Mouse (Mus musculus) heart, embryonic 13.5 days (tissue): ENCODE results near the gene Rgs18. TPM values are rescaled to one million over a fixed set of nuclear protein-coding genes. Genes with fewer than 3 reads are reported as not detected.

Source experiments
- ATAC-seq: fragments of 200-750 bp; cut with Nextera tagmentation; 2 replicates; pipeline ENCODE4 v1.8.0; 2017; ENCODE audit warnings: moderate TSS enrichment; ENCODE audit not compliant: insufficient number of reproducible peaks, low FRiP score, low TSS enrichment; ENCODE audit errors: extremely low read depth
- H3K27ac ChIP-seq: fragments of 300-500 bp; sonication (generic); replicated peaks from 2 replicates; pipeline ENCODE4 v1.5.1; 2015; ENCODE audit warnings: moderate library complexity, mild to moderate bottlenecking, inconsistent platforms
- H3K27me3 ChIP-seq: fragments of 300-500 bp; sonication (generic); replicated peaks from 2 replicates; pipeline ENCODE4 v1.6.1; 2015; ENCODE audit warnings: mild to moderate bottlenecking, inconsistent platforms
- H3K36me3 ChIP-seq: fragments of 300-500 bp; sonication (generic); 2 replicates; pipeline ENCODE4 v1.6.1; 2015; ENCODE audit warnings: mild to moderate bottlenecking, inconsistent platforms
- H3K4me1 ChIP-seq: fragments of 300-500 bp; sonication (generic); 2 replicates; pipeline ENCODE4 v1.6.1; 2015; ENCODE audit warnings: inconsistent platforms
- H3K4me2 ChIP-seq: fragments of 300-500 bp; sonication (generic); 2 replicates; pipeline ENCODE4 v1.6.1; 2015; ENCODE audit warnings: inconsistent platforms, mild to moderate bottlenecking, moderate library complexity
- H3K4me3 ChIP-seq: fragments of 300-500 bp; sonication (generic); 2 replicates; pipeline ENCODE4 v1.5.1; 2015; ENCODE audit warnings: moderate library complexity, mild to moderate bottlenecking, inconsistent platforms
- H3K9ac ChIP-seq: fragments of 300-500 bp; sonication (generic); 2 replicates; pipeline ENCODE4 v1.6.1; 2015; ENCODE audit warnings: inconsistent platforms, mild to moderate bottlenecking, moderate library complexity
- H3K9me3 ChIP-seq: fragments of 300-500 bp; sonication (generic); 2 replicates; pipeline ENCODE4 v1.6.1; 2016; ENCODE audit warnings: inconsistent platforms
- WGBS: fragments of 180-500 bp; shearing (Covaris S2); methylation state at CpG from one replicate; pipeline ENCODE4 v1.1.7; 2015; ENCODE audit warnings: mixed read lengths; 5-methylcytosine and 5-hydroxymethylcytosine counted together
- polyA plus RNA-seq: library from polyadenylated mRNA; unstranded; fragments of >200 nt; fragmentation: Nextera tagmentation; extraction: Ambion mirVana; gene quantifications from 2 replicates; pipeline ENCODE4 v1.2.1, GENCODE M21; 2015

The Rgs18 gene
- polyA plus RNA-seq: 0.68 and 0.71 TPM in 2 replicates

GRCm38 (mm10) chr1:144775331-144775730, at the start of gene Rgs18:
Gene Rgs18 (minus strand): TSS chr1:144775435.
- H3K4me3 ChIP-seq: no peak within 1 kb of the TSS
- no peaks in the 10 kb centered on the region for H3K4me1 ChIP-seq
- no peak within 1 kb of the TSS for H3K9ac ChIP-seq
- no peaks in the 10 kb centered on the region for H3K36me3 ChIP-seq
- WGBS: 72% methylated on average over 5 of the region's 5 CpGs
- no peak for ATAC-seq
- no peak within 1 kb of the TSS for H3K27ac ChIP-seq
- H3K9me3 ChIP-seq: no peaks in the 10 kb centered on the region
- no peak within 1 kb of the TSS for H3K4me2 ChIP-seq
- H3K27me3 ChIP-seq: no peaks in the 10 kb centered on the region

- Histone ChIP-seq H3K27me3 (no peaks in the 10 kb centered on the region), H3K9me3 (no peaks in the 10 kb centered on the region), H3K4me2 (no peak overlapping the region), H3K27ac (no peak overlapping the region), H3K4me1 (no peaks in the 10 kb centered on the region), H3K9ac (no peak overlapping the region), H3K4me3 (no peak overlapping the region), H3K36me3 (no peaks in the 10 kb centered on the region)
- ATAC-seq: no peak
- WGBS: 67% methylated on average over 1 of the region's 1 CpGs
Measured at GRCm38 (mm10) chr1:144774394-144774793, 841 bp downstream of the Rgs18 start.

GRCm38 (mm10) chr1:144766218-144766617, 9.0 kb downstream of the Rgs18 start:
- WGBS: 46% methylated on average over 2 of the region's 2 CpGs
- no peak overlapping the region for H3K4me3 ChIP-seq
- ATAC-seq: no peak

GRCm38 (mm10) chr1:144760792-144761191, 14.4 kb downstream of the Rgs18 start:
- no peak overlapping the region for H3K4me2 ChIP-seq
- H3K4me1 ChIP-seq: no peaks in the 10 kb centered on the region
- no peak overlapping the region for H3K9ac ChIP-seq
- no peak overlapping the region for H3K27ac ChIP-seq
- no peak for ATAC-seq
- H3K36me3 ChIP-seq: no peaks in the 10 kb centered on the region
- no peaks in the 10 kb centered on the region for H3K9me3 ChIP-seq
- WGBS: 80% methylated on average over 3 of the region's 3 CpGs
- no peaks in the 10 kb centered on the region for H3K27me3 ChIP-seq
- no peak overlapping the region for H3K4me3 ChIP-seq

More at GRCm38 (mm10) chr1:144766218-144766617, 9.0 kb downstream of the Rgs18 start:
- no peaks in the 10 kb centered on the region for H3K9me3 ChIP-seq
- no peak overlapping the region for H3K4me2 ChIP-seq
- H3K36me3 ChIP-seq: no peaks in the 10 kb centered on the region
- H3K4me1 ChIP-seq: no peaks in the 10 kb centered on the region
- no peaks in the 10 kb centered on the region for H3K27me3 ChIP-seq
- no peak overlapping the region for H3K27ac ChIP-seq
- no peak overlapping the region for H3K9ac ChIP-seq

GRCm38 (mm10) chr1:144750763-144751162, 24.5 kb downstream of the Rgs18 start:
- H3K27me3 ChIP-seq: no peaks in the 10 kb centered on the region
- no peak overlapping the region for H3K4me2 ChIP-seq
- H3K9me3 ChIP-seq: no peaks in the 10 kb centered on the region
- no peak overlapping the region for H3K4me3 ChIP-seq
- H3K4me1 ChIP-seq: no peaks in the 10 kb centered on the region
- 64% methylated on average over 3 of the region's 3 CpGs for WGBS
- no peaks in the 10 kb centered on the region for H3K36me3 ChIP-seq
- no peak for ATAC-seq
- no peak overlapping the region for H3K27ac ChIP-seq
- no peak overlapping the region for H3K9ac ChIP-seq

- Histone ChIP-seq H3K27ac (no peak overlapping the region), H3K9me3 (no peaks in the 10 kb centered on the region), H3K4me1 (no peaks in the 10 kb centered on the region), H3K4me3 (no peak overlapping the region), H3K36me3 (no peaks in the 10 kb centered on the region), H3K4me2 (no peak overlapping the region), H3K9ac (no peak overlapping the region), H3K27me3 (no peaks in the 10 kb centered on the region)
- 81% methylated on average over 1 of the region's 1 CpGs for WGBS
- ATAC-seq: no peak
Measured at GRCm38 (mm10) chr1:144746182-144746581, 29.1 kb downstream of the Rgs18 start.

- Histone ChIP-seq H3K9ac (no peak overlapping the region), H3K27me3 (no peaks in the 10 kb centered on the region), H3K4me3 (no peak overlapping the region), H3K4me1 (no peaks in the 10 kb centered on the region), H3K36me3 (no peaks in the 10 kb centered on the region), H3K4me2 (no peak overlapping the region), H3K9me3 (no peaks in the 10 kb centered on the region), H3K27ac (no peak overlapping the region)
- WGBS: 74% methylated on average over 6 of the region's 6 CpGs
- ATAC-seq: no peak
Measured at GRCm38 (mm10) chr1:144737739-144738138, 37.5 kb downstream of the Rgs18 start.

- Histone ChIP-seq H3K9me3 (no peaks in the 10 kb centered on the region), H3K4me1 (no peaks in the 10 kb centered on the region), H3K27ac (no peak overlapping the region), H3K4me3 (no peak overlapping the region), H3K4me2 (no peak overlapping the region), H3K36me3 (no peaks in the 10 kb centered on the region), H3K27me3 (no peaks in the 10 kb centered on the region), H3K9ac (no peak overlapping the region)
- no peak for ATAC-seq
- WGBS: 66% methylated on average over 4 of the region's 4 CpGs
Measured at GRCm38 (mm10) chr1:144720736-144721135, 54.5 kb downstream of the Rgs18 start.

GRCm38 (mm10) chr1:144704373-144704772, 70.9 kb downstream of the Rgs18 start:
- Histone ChIP-seq H3K9me3 (no peaks in the 10 kb centered on the region), H3K4me2 (no peak overlapping the region), H3K36me3 (no peaks in the 10 kb centered on the region), H3K9ac (no peak overlapping the region), H3K27ac (no peak overlapping the region), H3K4me1 (no peaks in the 10 kb centered on the region), H3K27me3 (no peaks in the 10 kb centered on the region), H3K4me3 (no peak overlapping the region)
- 48% methylated on average over 2 of the region's 2 CpGs for WGBS
- ATAC-seq: no peak

Other genes starting within 250 kb of the Rgs18 start
- gene Rgs21, start 207.8 kb downstream of the Rgs18 start, polyA plus RNA-seq: not detected in 2 replicates